Mouse (Mus musculus) urinary bladder, postnatal 36 days (tissue): ENCODE measurements at regions not wholly inside any gene's neighbourhood (a gene's known extent, or its start where the extent isn't known, plus 50 kb on each side); places are given as distances from the start of the nearest gene placed in this dataset.

Source experiments
- DNase-seq, 2 experiments: peaks; one replicate each; pipeline ENCODE4 v3.0.0; 2022; ENCODE audit warnings: low spot score in 2 of 2, mixed read lengths in 1 of 2

DNA sequence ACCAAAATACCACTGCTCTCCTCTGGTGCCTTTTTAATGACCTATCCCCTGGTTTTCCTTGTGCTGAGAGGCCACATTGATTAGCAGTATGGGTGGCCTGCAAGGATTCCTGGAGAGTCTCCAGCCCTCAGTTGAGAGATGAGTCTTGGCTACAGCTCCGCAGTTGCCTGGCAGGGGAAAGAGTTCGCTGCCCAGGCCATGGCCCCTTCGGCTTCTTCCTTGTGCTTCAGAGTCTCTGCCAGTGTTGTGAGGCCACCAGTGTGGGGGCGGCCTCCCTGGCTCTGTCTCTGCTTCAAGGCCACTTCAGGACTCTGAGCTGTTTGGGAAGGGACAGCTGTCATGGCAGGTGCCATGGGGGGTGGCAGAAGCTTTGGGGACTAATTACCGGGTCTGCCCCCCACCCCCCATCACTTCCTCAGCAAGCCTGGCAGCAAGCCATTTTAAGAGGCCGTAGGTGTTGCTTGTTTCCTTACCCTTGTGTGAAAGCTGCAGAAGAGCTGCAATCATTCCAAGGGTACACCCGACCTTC is 85.8 kb upstream of the Gria1 start:
- no peak for DNase-seq

DNA sequence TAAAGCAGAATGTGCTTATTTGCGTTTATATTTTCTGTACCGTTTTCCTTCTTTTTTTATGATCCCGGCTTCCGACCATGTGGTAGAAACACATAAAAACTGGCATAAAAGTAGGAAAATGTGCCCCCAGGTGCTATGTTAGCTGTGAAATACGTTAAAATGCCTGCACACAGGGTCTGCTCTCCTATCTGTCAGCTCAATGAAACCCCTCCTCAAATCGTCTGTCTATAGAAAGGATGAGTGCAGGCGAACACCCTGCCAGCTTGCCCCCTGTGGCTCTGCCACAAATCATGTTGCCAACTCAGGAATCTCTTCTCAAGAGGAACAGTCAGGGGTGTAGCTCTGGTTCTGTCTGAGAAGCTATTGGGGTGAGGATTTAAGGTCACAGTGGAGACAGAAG is 78.4 kb upstream of the Gria1 start:
- DNase-seq: no peak

DNA sequence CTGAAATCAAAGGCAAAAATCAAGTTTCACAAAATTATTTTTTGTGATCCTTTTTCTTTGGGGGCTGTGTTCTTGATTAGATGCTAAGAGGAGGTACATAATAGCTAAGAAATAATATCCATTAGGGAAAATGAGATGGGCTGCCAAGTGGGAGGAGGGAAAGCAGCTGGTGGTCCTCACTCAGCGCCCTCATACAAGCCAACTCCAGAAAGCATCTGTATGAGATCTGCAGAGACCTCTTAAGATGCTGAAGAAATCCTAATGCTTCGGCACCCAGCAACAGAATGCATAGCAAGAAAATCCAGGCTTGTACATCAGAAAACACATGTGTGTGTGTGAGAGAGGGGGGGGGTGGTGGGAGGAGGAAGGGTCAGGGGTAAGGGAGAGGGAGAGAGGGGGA is 58.8 kb upstream of the Gria1 start:
- DNase-seq: no peak

DNA sequence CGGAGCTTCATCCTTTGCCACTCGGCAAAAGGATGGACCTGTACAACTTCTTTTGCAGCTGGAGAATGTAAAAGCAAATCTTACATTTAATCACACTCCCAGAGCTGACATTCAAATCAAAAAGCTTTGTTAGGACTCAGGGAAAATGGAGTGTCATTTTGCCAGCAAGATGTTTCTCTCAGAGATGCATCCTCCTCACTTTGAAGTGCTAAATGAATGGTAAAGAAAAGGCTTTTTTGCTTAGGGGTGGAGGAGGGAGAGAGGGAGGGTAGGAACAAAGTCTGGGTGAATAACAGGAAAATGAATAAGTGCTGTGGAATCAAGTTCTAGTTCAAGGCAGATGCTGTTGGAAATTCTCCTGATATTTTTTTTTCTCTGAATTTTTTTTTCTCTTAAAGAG is 53.4 kb upstream of the Gria1 start:
- no peak for DNase-seq
